Mouse (Mus musculus) activated CD4-positive, CD25-positive, alpha-beta regulatory T cell, adult 4 months (primary cell): ENCODE measurements at regions not wholly inside any gene's neighbourhood (a gene's known extent, or its start where the extent isn't known, plus 50 kb on each side); places are given as distances from the start of the nearest gene placed in this dataset.
A peak's percentile ranks its signal among the peaks of the same experiment; 100 is the strongest.

Experiments
- ATAC-seq: one replicate; pipeline ENCODE4 v1.8.0; 2017

DNA sequence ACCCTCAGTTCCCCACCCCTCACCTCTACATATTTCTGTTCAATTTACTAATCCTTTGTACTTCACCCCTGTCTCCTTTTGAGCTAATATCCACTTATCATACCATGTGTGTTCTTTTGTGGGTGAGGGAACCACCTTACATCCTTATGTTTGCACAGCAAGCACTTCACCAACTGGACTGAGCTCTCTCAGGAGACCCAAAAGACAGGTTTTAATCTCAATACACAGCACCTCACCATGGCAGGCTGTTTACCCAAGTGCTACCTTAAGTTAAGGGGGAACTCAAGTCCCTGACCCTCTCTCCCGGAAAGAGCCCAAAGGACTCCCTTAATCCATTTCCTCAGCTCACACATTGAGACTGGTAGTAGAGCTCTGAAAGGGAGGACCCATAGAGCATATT, 62.3 kb upstream of the Agr3 start:
- ATAC-seq, result no peak

GRCm38 (mm10) chr12:35853159-35853558, 72.3 kb upstream of the Agr3 start:
- ATAC-seq, result no peak

DNA sequence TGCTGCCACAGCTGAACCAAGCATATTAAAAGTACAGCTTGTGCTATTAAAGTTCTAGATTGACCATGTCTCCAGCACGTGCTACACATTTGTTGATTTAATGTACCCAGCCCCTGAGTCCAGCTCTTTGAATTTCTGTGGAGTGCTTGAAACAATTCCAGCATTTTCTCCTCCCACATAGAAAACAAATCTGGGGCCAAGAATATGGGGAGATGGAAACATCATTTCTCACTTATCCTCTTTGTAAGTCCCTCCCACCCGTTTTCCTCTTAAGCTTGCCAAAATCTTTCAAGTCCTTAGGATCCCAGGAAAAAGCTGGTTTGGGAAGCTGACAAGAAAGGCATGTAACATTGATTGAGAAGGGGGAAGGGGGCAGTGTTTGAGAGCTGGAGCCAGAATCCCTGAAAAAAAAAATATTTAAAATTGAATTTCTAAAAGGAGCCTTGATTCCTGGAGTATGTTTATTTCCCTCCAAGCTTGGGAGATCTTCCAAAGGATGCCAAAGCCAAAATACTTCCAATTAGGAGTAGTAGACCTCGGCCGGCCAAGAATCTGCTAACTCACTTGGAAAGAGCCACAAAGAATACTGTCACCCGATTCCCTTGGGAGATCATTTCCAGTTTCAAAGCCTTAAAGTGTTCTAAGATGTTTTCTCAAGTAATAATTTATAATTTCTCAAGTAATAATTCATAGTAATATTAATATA, 78.4 kb upstream of the Agr3 start:
- ATAC-seq, result no peak

- no peak for ATAC-seq
Measured at GRCm38 (mm10) chr12:35836946-35837345, 88.5 kb upstream of the Agr3 start.

GRCm38 (mm10) chr12:35833285-35833684, 92.1 kb upstream of the Agr3 start:
- ATAC-seq, result no peak

DNA sequence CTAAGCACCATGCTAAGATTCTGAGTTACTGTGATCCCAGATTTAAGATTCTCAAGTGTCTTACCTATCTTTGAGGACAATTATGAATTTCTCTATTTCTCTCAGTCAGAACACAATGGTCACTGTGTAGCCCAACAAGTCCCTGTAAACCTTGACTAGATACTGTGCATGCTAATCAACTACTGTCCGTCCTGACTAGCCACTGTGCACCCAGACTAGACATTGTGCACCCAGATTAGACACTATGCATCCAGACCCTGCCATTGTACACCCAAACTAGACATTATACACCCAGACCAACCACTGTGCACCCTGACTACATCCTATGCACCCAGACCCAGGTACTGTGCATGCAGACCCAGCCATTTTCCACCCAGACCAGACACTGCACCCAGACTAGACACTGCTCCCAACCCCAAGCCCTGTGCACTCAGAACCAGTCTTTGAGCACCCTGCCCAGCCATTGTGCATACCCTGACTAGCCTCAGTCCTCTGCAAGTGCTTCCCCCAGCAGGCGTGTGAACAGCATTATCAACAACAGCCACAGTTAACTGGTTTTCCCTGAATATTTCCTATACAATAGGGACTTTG, 93.4 kb upstream of the Agr3 start:
- ATAC-seq, result no peak

DNA sequence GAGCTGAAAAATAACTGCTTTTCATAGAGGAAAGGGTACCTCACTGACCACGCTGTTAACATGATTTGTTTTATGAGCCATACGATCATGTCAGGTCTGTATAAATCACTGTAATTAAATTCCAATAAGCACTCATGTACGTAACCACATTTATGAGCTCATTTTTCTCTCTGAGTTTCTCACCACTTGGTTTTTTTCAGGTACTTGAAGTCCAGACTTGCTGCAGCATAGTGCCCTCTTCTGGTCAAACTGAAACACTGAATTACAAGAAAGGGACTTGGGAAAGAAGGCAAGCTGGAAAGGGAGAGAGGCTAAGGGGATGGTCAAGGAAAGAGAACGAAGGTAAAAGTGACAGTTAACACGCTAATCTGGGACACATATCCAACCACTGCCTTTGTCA, 94.2 kb upstream of the Agr3 start:
- ATAC-seq, result peak; percentile 57

DNA sequence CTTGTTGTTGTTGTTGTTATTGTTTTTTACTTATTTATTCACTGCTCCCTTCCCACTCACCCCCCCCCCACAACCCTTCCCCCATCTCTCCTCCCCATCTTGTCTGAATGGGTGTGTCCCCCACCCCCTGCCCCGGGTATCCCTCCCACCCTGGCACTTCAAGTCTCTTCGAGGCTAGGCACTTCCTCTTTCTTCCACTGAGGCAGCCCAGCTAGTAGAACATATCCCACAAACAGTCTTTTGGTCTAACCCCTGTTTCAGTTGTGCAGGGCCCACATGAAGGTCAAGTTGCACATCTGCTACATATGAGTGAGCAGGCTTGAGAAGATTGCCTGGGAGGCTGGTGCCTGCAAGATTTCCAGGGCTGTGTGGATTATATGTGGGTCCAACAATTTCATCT, 97.6 kb upstream of the Agr3 start:
- no peak for ATAC-seq

GRCm38 (mm10) chr12:35826990-35827389, 98.4 kb upstream of the Agr3 start:
- ATAC-seq, result no peak

DNA sequence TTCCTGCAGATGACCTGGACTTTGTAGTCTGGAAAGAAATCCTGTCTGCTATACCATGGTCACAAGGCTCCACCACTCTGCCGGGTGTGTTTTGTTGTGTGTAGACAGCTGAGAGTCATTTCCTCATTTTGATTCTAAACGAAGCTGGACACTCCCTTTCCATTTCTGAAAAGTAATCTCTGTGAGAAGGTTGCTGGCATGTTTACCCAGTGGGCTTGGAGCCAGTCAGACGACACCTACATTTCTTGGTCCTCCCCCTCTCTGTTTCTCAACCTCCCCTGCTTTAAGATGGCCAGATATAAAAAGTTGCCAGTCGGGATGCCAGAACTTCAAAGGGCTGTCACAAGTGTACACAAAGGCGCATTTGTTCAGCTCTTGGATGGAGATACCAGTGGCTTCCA, 100.8 kb upstream of the Agr3 start:
- no peak for ATAC-seq

- peak; percentile 96 for ATAC-seq
Measured at GRCm38 (mm10) chr12:35799261-35799660, 126.2 kb upstream of the Agr3 start.

DNA sequence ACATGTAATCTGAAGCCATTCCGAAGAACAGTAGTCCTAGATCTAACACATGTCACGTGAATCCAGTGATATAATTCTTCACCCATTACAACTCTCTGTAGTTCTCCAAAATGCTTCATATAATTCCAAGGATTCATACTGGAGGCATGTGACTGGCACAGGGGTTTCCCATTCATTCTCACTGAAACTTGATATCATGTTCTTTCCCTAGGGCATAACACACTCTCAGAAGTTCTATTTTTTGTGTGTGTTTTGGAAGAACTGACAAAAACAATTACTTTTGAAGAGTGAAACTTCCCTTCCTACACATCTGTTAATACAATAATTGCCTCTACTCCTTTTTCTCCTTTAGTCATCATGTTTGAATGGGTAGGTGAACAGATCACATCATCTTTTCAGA, 150.0 kb upstream of the Agr3 start:
- ATAC-seq, result no peak

- peak; percentile 83 for ATAC-seq
Measured at GRCm38 (mm10) chr12:35770387-35771024, 154.9 kb upstream of the Agr3 start.

- ATAC-seq, result no peak
Measured at GRCm38 (mm10) chr12:35758916-35759315, 166.5 kb upstream of the Agr3 start.

- peak; percentile 89 for ATAC-seq
Measured at GRCm38 (mm10) chr12:35755159-35755558, 170.3 kb upstream of the Agr3 start.

GRCm38 (mm10) chr12:35747997-35748396, 177.4 kb upstream of the Agr3 start:
- ATAC-seq, result no peak

DNA sequence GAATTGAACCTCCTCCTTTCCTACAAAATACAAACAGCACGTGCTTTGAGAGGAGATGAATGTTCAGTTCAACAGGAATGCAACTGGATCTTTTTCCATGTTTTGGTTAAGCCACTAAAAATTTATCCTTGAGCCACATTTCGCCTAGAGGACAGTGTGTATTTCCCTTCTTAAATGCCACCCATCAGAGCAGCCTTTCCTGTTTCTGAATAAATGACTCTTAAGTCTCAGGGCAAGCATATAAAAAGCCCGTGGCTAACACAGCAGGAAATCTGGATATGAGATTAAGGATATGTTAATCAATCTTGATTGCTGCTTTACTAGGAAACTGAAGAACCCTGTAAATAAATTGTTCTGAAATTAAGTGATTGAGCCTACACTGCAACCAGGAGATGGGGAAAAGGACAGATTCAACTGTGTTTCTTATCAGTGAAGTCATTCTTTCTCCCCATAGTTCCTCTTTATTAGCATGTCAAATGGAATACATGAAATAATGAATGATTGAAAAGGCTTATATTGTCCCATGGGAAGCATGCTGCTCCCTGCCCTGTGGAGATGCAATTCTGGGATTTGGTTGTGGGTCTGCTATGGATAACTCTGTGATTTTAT, 178.6 kb upstream of the Agr3 start:
- no peak for ATAC-seq

GRCm38 (mm10) chr12:35742729-35743128, 182.7 kb upstream of the Agr3 start:
- no peak for ATAC-seq

GRCm38 (mm10) chr12:35736427-35736826, 189.0 kb upstream of the Agr3 start:
- no peak for ATAC-seq

DNA sequence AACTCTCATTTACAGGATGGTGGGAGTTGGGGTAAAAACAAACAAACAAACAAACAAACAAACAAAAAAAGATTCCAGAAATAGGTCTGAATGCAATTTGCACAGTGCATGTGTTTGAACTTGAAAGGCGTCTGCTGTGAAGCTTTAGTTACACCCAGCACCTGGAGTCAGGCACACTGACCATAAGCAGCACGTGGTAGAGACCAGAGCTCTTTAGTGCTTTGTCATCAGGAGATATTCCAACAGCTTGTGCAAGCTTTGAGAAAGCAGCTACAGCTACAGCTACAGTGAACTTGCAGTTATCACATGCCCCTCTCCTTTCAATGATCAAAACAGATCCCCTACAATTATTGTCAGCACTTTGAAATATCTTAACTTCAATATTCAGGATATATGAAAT, 190.4 kb upstream of the Agr3 start:
- ATAC-seq, result no peak

- no peak for ATAC-seq
Measured at GRCm38 (mm10) chr12:35734371-35734770, 191.0 kb upstream of the Agr3 start.

DNA sequence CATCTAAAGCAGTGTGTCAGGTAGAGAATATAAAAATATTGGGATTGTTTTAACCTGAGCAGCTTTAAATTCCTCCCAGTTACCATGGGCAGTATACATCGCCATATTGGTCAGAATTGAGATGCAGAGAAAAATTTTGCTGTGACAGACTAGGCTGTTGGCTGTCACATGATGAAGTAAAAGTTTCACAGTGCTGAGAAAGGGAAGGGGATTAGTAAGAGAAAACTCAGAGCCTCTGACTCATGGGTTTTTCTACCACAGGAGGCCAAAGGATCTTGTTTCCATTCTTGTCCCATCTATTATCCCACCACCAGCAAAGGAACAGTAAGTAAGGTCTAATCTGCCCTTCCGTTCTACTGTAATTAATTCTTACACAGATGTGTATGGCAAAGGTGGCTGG, 191.8 kb upstream of the Agr3 start:
- ATAC-seq, result no peak

GRCm38 (mm10) chr12:35725910-35726309, 191.1 kb upstream of the Ahr start:
- no peak for ATAC-seq

- peak; percentile 86 for ATAC-seq
Measured at GRCm38 (mm10) chr12:35724132-35724531, 189.3 kb upstream of the Ahr start.
